Mouse (Mus musculus) CH12.LX (cell line): ENCODE data around the gene Dnah11. TPM values are rescaled to one million over a fixed set of nuclear protein-coding genes. Genes with fewer than 3 reads are reported as not detected.

Source experiments
- DNase-seq: peaks from one replicate; pipeline ENCODE4 v3.0.0-alpha.2; 2013; ENCODE audit errors: extremely low read depth
- H3K27ac ChIP-seq: 2 replicates; pipeline ENCODE4 v1.5.1; 2012; ENCODE audit warnings: low read depth, mild to moderate bottlenecking, control low read depth, moderate library complexity; ENCODE audit not compliant: insufficient read depth
- H3K27me3 ChIP-seq: replicated peaks from 2 replicates; pipeline ENCODE3; 2012; ENCODE audit warnings: inconsistent platforms
- H3K36me3 ChIP-seq, 2 experiments: replicated peaks in 1 of 2; 2 replicates each; pipeline versions ENCODE3 to v1.6.1; 2012; ENCODE audit warnings: inconsistent platforms in 1 of 2, low read length in 1 of 2, mild to moderate bottlenecking in 1 of 2, mixed read lengths in 1 of 2, moderate library complexity in 1 of 2; ENCODE audit not compliant: control insufficient read depth in 1 of 2, insufficient read depth in 1 of 2
- H3K4me1 ChIP-seq, 2 experiments: 2 replicates each; pipeline ENCODE4 v1.6.1; 2012; ENCODE audit warnings: inconsistent platforms in 1 of 2, moderate library complexity in 1 of 2; ENCODE audit not compliant: insufficient read depth in 2 of 2, control insufficient read depth in 1 of 2
- H3K4me2 ChIP-seq: 2 replicates; pipeline ENCODE4 v1.6.1; 2012; ENCODE audit warnings: low read depth, mild to moderate bottlenecking, control low read depth; ENCODE audit not compliant: poor library complexity, insufficient read depth, severe bottlenecking
- H3K4me3 ChIP-seq, 3 experiments: fragments of 150-350 bp in 1 of 3; sonication (generic) in 1 of 3; replicated peaks in 1 of 3; 2 replicates each; pipeline versions ENCODE3 to v1.5.1; 2011 to 2012; ENCODE audit warnings: low read depth in 2 of 3, low read length in 2 of 3, mild to moderate bottlenecking in 2 of 3, moderate library complexity in 2 of 3, control low read depth in 1 of 3, improper control_type of control experiment in 1 of 3, inconsistent platforms in 1 of 3, mixed read lengths in 1 of 3; ENCODE audit not compliant: poor library complexity in 1 of 3
- H3K79me2 ChIP-seq: replicated peaks from 2 replicates; pipeline ENCODE4 v1.6.1; 2012; ENCODE audit warnings: mild to moderate bottlenecking, moderate library complexity; ENCODE audit not compliant: control insufficient read depth, poor library complexity, insufficient read depth, severe bottlenecking; ENCODE audit errors: extremely low read depth
- H3K9ac ChIP-seq: 2 replicates; pipeline ENCODE4 v1.6.1; 2012; ENCODE audit warnings: low read depth, mild to moderate bottlenecking, control low read depth, moderate library complexity; ENCODE audit not compliant: insufficient read depth
- H3K9me3 ChIP-seq: replicated peaks from 2 replicates; pipeline ENCODE3; 2012; ENCODE audit warnings: low read length, inconsistent platforms, mixed read lengths
- CHD1 ChIP-seq: IDR thresholded peaks from 2 replicates; pipeline ENCODE4 v1.6.1; 2012; ENCODE audit warnings: low read depth, low read length, improper control_type of control experiment, inconsistent platforms
- CHD2 ChIP-seq: IDR thresholded peaks from 2 replicates; pipeline ENCODE4 v1.6.1; 2011; ENCODE audit warnings: low read length, improper control_type of control experiment
- E2F4 ChIP-seq: IDR thresholded peaks from 2 replicates; pipeline ENCODE4 v1.6.1; 2011; ENCODE audit warnings: low read depth, low read length, improper control_type of control experiment; ENCODE audit not compliant: insufficient replicate concordance
- ELF1 ChIP-seq: IDR thresholded peaks from 2 replicates; pipeline ENCODE4 v1.6.1; 2014; ENCODE audit warnings: low read depth, mild to moderate bottlenecking, inconsistent platforms, low read length, improper control_type of control experiment
- ETS1 ChIP-seq: conservative IDR thresholded peaks from 2 replicates; pipeline ENCODE4 v1.6.1; 2012; ENCODE audit warnings: low read depth, mild to moderate bottlenecking, inconsistent platforms, low read length, improper control_type of control experiment, moderate library complexity
- GABPA ChIP-seq: IDR thresholded peaks from 2 replicates; pipeline ENCODE4 v1.6.1; 2012; ENCODE audit warnings: low read depth, low read length, improper control_type of control experiment, inconsistent platforms; ENCODE audit not compliant: insufficient replicate concordance
- HCFC1 ChIP-seq: IDR thresholded peaks from 2 replicates; pipeline ENCODE4 v1.6.1; 2012; ENCODE audit warnings: low read depth, mild to moderate bottlenecking, inconsistent platforms, low read length, improper control_type of control experiment
- IRF4 ChIP-seq: IDR thresholded peaks from 2 replicates; pipeline ENCODE4 v1.6.1; 2014; ENCODE audit warnings: low read depth, mild to moderate bottlenecking, inconsistent platforms, low read length, improper control_type of control experiment
- JUN ChIP-seq: IDR thresholded peaks from 2 replicates; pipeline ENCODE4 v1.6.1; 2011; ENCODE audit warnings: low read depth, mild to moderate bottlenecking, low read length, improper control_type of control experiment, moderate library complexity; ENCODE audit not compliant: insufficient read depth
- MAX ChIP-seq: IDR thresholded peaks from 2 replicates; pipeline ENCODE4 v1.6.1; 2011; ENCODE audit warnings: low read length, improper control_type of control experiment
- MEF2A ChIP-seq: IDR thresholded peaks from 2 replicates; pipeline ENCODE4 v1.6.1; 2014; ENCODE audit warnings: low read depth, mild to moderate bottlenecking, inconsistent platforms, low read length, improper control_type of control experiment, borderline replicate concordance
- MXI1 ChIP-seq: IDR thresholded peaks from 2 replicates; pipeline ENCODE4 v1.6.1; 2011; ENCODE audit warnings: mild to moderate bottlenecking, low read depth, low read length, improper control_type of control experiment
- MYC ChIP-seq: IDR thresholded peaks from 2 replicates; pipeline ENCODE4 v1.6.1; 2011; ENCODE audit warnings: low read depth, mild to moderate bottlenecking, improper control_type of control experiment, low read length
- NRF1 ChIP-seq: IDR thresholded peaks from 2 replicates; pipeline ENCODE4 v1.6.1; 2014; ENCODE audit warnings: low read depth, mild to moderate bottlenecking, inconsistent platforms, low read length, improper control_type of control experiment, moderate library complexity
- PAX5 ChIP-seq: IDR thresholded peaks from 2 replicates; pipeline ENCODE4 v1.6.1; 2012; ENCODE audit warnings: low read length, inconsistent platforms, mixed read lengths
- POLR2A ChIP-seq: IDR thresholded peaks from 2 replicates; pipeline ENCODE4 v1.6.1; 2011; ENCODE audit warnings: low read depth, mild to moderate bottlenecking, improper control_type of control experiment, low read length
- RAD21 ChIP-seq: IDR thresholded peaks from 2 replicates; pipeline ENCODE4 v1.6.1; 2011; ENCODE audit warnings: low read depth, mild to moderate bottlenecking, low read length, improper control_type of control experiment, moderate library complexity
- TBP ChIP-seq: conservative IDR thresholded peaks from 2 replicates; pipeline ENCODE4 v1.6.1; 2011; ENCODE audit warnings: low read depth, low read length, improper control_type of control experiment
- UBTF ChIP-seq: IDR thresholded peaks from 2 replicates; pipeline ENCODE4 v1.6.1; 2012; ENCODE audit warnings: low read depth, mild to moderate bottlenecking, inconsistent platforms, low read length, improper control_type of control experiment, moderate library complexity
- ZC3H11A ChIP-seq: IDR thresholded peaks from 2 replicates; pipeline ENCODE4 v1.6.1; 2012; ENCODE audit warnings: low read depth, mild to moderate bottlenecking, inconsistent platforms, low read length, improper control_type of control experiment
- ZKSCAN1 ChIP-seq: IDR thresholded peaks from 2 replicates; pipeline ENCODE4 v1.6.1; 2012; ENCODE audit warnings: low read depth, inconsistent platforms, low read length, improper control_type of control experiment, borderline replicate concordance
- ZMIZ1 ChIP-seq: IDR thresholded peaks from 2 replicates; pipeline ENCODE4 v1.6.1; 2012; ENCODE audit warnings: low read depth, mild to moderate bottlenecking, inconsistent platforms, low read length, improper control_type of control experiment
- dilution Hi-C: fragments of 300-500 bp; cut with MboI; formaldehyde crosslinking; loops from 2 replicates; pipeline ENCODE4 v1.14.3; 2020; ENCODE audit warnings: low sequenced_read_pairs; ENCODE audit not compliant: extremely low pct_unique_long_range_greater_than_20kb, extremely low pct_ligation_motif_present
- in situ Hi-C: fragments of 300-500 bp; cut with MboI; formaldehyde crosslinking; loops from 3 replicates; pipeline ENCODE4 v1.14.3; 2019; ENCODE audit warnings: low sequenced_read_pairs, low pct_ligation_motif_present, low pct_unique_long_range_greater_than_20kb, mixed read lengths
- polyA plus RNA-seq: library from polyadenylated mRNA; unstranded; fragments of >175 nt; gene quantifications from 2 replicates; pipeline ENCODE4 v1.2.1, GENCODE M21; 2012; ENCODE audit warnings: low read depth; ENCODE audit not compliant: insufficient read length
- total RNA-seq, 2 experiments: library from RNA; depleted of rRNA; stranded (reverse); fragments of 300-350 nt in 1 of 2; fragments of >200 nt in 1 of 2; gene quantifications; 2 replicates each; pipeline ENCODE4 v1.2.3; 2012 to 2014

Gene Dnah11
- total and polyA plus RNA-seq, 3 experiments: 0.85 to 2.5 (median 1.2) TPM

DNA sequence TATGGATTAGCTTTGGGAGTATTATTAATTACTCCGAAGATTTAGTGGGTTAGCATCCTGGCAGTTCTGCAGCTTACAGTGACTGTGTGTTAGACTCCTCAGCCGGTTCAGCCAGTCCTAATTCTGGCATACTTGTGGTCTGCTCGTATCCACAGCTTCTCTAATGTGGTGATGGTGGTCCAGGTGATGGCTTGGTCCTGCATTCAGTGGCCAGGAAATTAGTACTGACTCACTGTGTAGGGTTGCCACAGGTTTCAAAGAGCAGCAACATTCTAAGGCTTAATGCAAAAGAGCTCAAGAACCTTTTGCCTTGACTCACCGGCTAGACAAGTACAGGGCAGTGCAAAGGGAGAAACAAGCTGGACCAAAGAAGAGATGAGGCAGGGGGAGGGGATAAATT is 103.9 kb downstream of the Dnah11 start:
- in situ Hi-C loops: no loop called here
- H3K79me2 ChIP-seq: no peaks in the 10 kb centered on the region
- TF ChIP-seq TBP: no peak
- TF ChIP-seq GABPA: no peak
- no peak for TF ChIP-seq E2F4
- no peak for TF ChIP-seq IRF4
- no peak for TF ChIP-seq MXI1
- no peak for TF ChIP-seq ELF1
- TF ChIP-seq MAX: no peak
- no peak for TF ChIP-seq UBTF
- TF ChIP-seq POLR2A: no peak
- no peak for TF ChIP-seq MEF2A
- no peak for TF ChIP-seq PAX5
- no peak for TF ChIP-seq CHD2
- no peak for TF ChIP-seq NRF1
- no peak for TF ChIP-seq CHD1
- no peak for TF ChIP-seq HCFC1
- TF ChIP-seq ZMIZ1: no peak
- no peak for TF ChIP-seq ZKSCAN1
- TF ChIP-seq RAD21: no peak
- TF ChIP-seq ZC3H11A: no peak

DNA sequence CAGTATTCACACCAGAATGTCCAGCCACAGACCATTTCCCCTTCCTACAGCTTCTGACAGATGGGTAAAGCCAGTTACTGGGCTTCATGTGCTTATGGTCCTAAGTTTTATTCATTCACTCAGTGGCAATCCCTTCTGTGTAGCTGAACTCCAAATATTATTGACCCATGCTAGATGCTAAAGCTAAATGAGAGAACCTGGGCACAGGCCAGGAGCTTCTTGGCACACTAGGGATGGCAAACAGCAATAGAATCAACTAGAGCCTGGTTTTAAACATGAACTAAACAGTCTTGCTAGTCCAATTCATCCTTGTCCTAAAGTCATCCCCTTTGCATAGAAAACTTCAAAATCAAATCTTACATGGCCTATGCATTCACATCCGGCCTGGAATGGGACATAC is 113.6 kb downstream of the Dnah11 start:
- H3K27me3 ChIP-seq: no peaks in the 10 kb centered on the region
- no peak overlapping the region for H3K9ac ChIP-seq
- no peaks in the 10 kb centered on the region for H3K36me3 ChIP-seq
- TF ChIP-seq MEF2A (no peak), NRF1 (no peak), JUN (no peak), MYC (no peak), E2F4 (no peak), ETS1 (no peak)
- DNase-seq: no peak
- H3K4me2 ChIP-seq: no peak overlapping the region
- no peak overlapping the region for H3K4me3 ChIP-seq
- in situ Hi-C loops (no loop called here), dilution Hi-C loops (no loop called here)
- no peaks in the 10 kb centered on the region for H3K4me1 ChIP-seq
- H3K9me3 ChIP-seq: no peaks in the 10 kb centered on the region
- H3K79me2 ChIP-seq: no peaks in the 10 kb centered on the region
- no peak overlapping the region for H3K27ac ChIP-seq

More for the DNA sequence above, 103.9 kb downstream of the Dnah11 start:
- H3K4me3 ChIP-seq: no peak overlapping the region
- H3K27me3 ChIP-seq: no peaks in the 10 kb centered on the region
- no peaks in the 10 kb centered on the region for H3K9me3 ChIP-seq
- no peak overlapping the region for H3K9ac ChIP-seq
- peaks cover 0 to 17% of the 10 kb centered on the region in 2 experiments; a peak in 2 of 4 replicates for H3K4me1 ChIP-seq
- H3K27ac ChIP-seq: no peak overlapping the region
- dilution Hi-C loops: no loop called here
- H3K4me2 ChIP-seq: no peak overlapping the region
- peak; percentile 12 for DNase-seq
- no peaks in the 10 kb centered on the region for H3K36me3 ChIP-seq
